Mouse (Mus musculus) C2C12 (cell line): ENCODE data around the gene 1600015I10Rik. TPM values are rescaled to one million over a fixed set of nuclear protein-coding genes. Genes with fewer than 3 reads are reported as not detected.

ENCODE experiments used
- H3K27me3 ChIP-seq: one replicate; pipeline ENCODE4 v1.6.1; 2011; ENCODE audit not compliant: control insufficient read depth, insufficient read depth, insufficient read length
- H3K36me3 ChIP-seq: one replicate; pipeline ENCODE4 v1.6.1; 2011; ENCODE audit not compliant: control insufficient read depth, insufficient read depth
- H3K4me3 ChIP-seq: one replicate; pipeline ENCODE4 v1.5.1; 2011; ENCODE audit warnings: mild to moderate bottlenecking, control low read depth; ENCODE audit not compliant: poor library complexity, insufficient read depth, severe bottlenecking
- H3K79me2 ChIP-seq: one replicate; pipeline ENCODE4 v1.6.1; 2011; ENCODE audit not compliant: control insufficient read depth, insufficient read depth
- H3K79me3 ChIP-seq: one replicate; pipeline ENCODE4 v1.6.1; 2011; ENCODE audit warnings: low read depth, control low read depth
- H3ac ChIP-seq: one replicate; pipeline ENCODE3; 2011; ENCODE audit warnings: low read depth; ENCODE audit not compliant: control insufficient read depth, insufficient read length
- CEBPB ChIP-seq: IDR thresholded peaks from one replicate; pipeline ENCODE4 v1.6.1; 2011; ENCODE audit warnings: low read depth, mild to moderate bottlenecking, control low read depth, moderate library complexity
- CTCF ChIP-seq: IDR thresholded peaks from one replicate; pipeline ENCODE4 v1.5.1; 2011; ENCODE audit not compliant: control insufficient read depth, insufficient read depth, insufficient read length
- FOSL1 ChIP-seq: IDR thresholded peaks from one replicate; pipeline ENCODE4 v1.8.0; 2011; ENCODE audit warnings: mild to moderate bottlenecking, low read length; ENCODE audit not compliant: poor library complexity, insufficient read depth, severe bottlenecking
- MAX ChIP-seq: IDR thresholded peaks from one replicate; pipeline ENCODE4 v1.6.1; 2011; ENCODE audit warnings: mild to moderate bottlenecking, control low read depth
- MYOD1 ChIP-seq: IDR thresholded peaks from one replicate; pipeline ENCODE4 v1.6.1; 2011; ENCODE audit warnings: low read depth; ENCODE audit not compliant: control insufficient read depth, insufficient read length
- MYOG ChIP-seq: IDR thresholded peaks from one replicate; pipeline ENCODE4 v1.6.1; 2011; ENCODE audit not compliant: control insufficient read depth, insufficient read length; ENCODE audit errors: extremely low read depth
- USF1 ChIP-seq: IDR thresholded peaks from one replicate; pipeline ENCODE4 v1.6.1; 2011; ENCODE audit warnings: low read depth, mild to moderate bottlenecking, control low read depth, moderate library complexity
- polyA plus RNA-seq: library from polyadenylated mRNA; unstranded; fragments of >200 nt; fragmentation: generic; extraction: Trizol; gene quantifications from one replicate; pipeline ENCODE4 v1.2.1, GENCODE M21; 2012; ENCODE audit warnings: missing spikeins

The 1600015I10Rik gene
- polyA plus RNA-seq, 1 experiment, result not detected

- H3K27me3 ChIP-seq, result no peaks in the 10 kb centered on the region
- H3K79me2 ChIP-seq, result no peaks in the 10 kb centered on the region
- TF ChIP-seq CEBPB, result no peak
- no peak for TF ChIP-seq FOSL1
- TF ChIP-seq MYOD1, result no peak
- no peak for TF ChIP-seq CTCF
- no peak for TF ChIP-seq MYOG
- no peak for TF ChIP-seq MAX
- TF ChIP-seq USF1, result no peak
- no peaks in the 10 kb centered on the region for H3K36me3 ChIP-seq
- no peak overlapping the region for H3K4me3 ChIP-seq
- H3ac ChIP-seq, result no peak overlapping the region
- H3K79me3 ChIP-seq, result no peaks in the 10 kb centered on the region
Observed at GRCm38 (mm10) chr6:48979616-48980015, 49.9 kb downstream of the 1600015I10Rik start.

- Histone ChIP-seq H3ac (no peak overlapping the region), H3K36me3 (no peaks in the 10 kb centered on the region), H3K27me3 (no peaks in the 10 kb centered on the region), H3K4me3 (no peak overlapping the region), H3K79me2 (no peaks in the 10 kb centered on the region), H3K79me3 (no peaks in the 10 kb centered on the region)
- no peak for TF ChIP-seq MYOG
- TF ChIP-seq CEBPB, result no peak
- no peak for TF ChIP-seq USF1
- TF ChIP-seq MYOD1, result no peak
- TF ChIP-seq FOSL1, result no peak
- TF ChIP-seq CTCF, result no peak
- no peak for TF ChIP-seq MAX
Observed at GRCm38 (mm10) chr6:48982305-48982704, 52.6 kb downstream of the 1600015I10Rik start.

Other genes with a start within 250 kb of the 1600015I10Rik start
- gene Gimap4, start 245.3 kb upstream of the 1600015I10Rik start, polyA plus RNA-seq, result 0.04 TPM
- gene Gimap6, start 221.7 kb upstream of the 1600015I10Rik start, polyA plus RNA-seq, result not detected
- gene Gm28053, start 211.3 kb upstream of the 1600015I10Rik start, polyA plus RNA-seq, result not detected
- not detected for gene Gimap7, start 211.3 kb upstream of the 1600015I10Rik start, polyA plus RNA-seq
- gene Gimap1, start 190.8 kb upstream of the 1600015I10Rik start, polyA plus RNA-seq, result not detected
- gene Gimap5, start 183.7 kb upstream of the 1600015I10Rik start, polyA plus RNA-seq, result not detected
- not detected for gene Gimap3, start 159.0 kb upstream of the 1600015I10Rik start, polyA plus RNA-seq
- gene Tmem176a, start 89.0 kb upstream of the 1600015I10Rik start, polyA plus RNA-seq, result 2.1 TPM
- gene Tmem176b, start 88.4 kb upstream of the 1600015I10Rik start, polyA plus RNA-seq, result 8.0 TPM
- gene Aoc1, start 57.0 kb upstream of the 1600015I10Rik start, polyA plus RNA-seq, result not detected
- gene Doxl2, start 45.1 kb downstream of the 1600015I10Rik start, polyA plus RNA-seq, result not detected
- gene Svs1, start 57.0 kb downstream of the 1600015I10Rik start, polyA plus RNA-seq, result not detected
- gene Gpnmb, start 106.7 kb downstream of the 1600015I10Rik start, polyA plus RNA-seq, result 0.88 TPM
- gene Malsu1, start 143.9 kb downstream of the 1600015I10Rik start, polyA plus RNA-seq, result 19.3 TPM